Mouse (Mus musculus): ENCODE results near the gene Gnai2. TPM values are rescaled to one million over a fixed set of nuclear protein-coding genes. Genes with fewer than 3 reads are reported as not detected.
"Not testable (repeated sequence)": the region's sequence is repeated elsewhere in the genome, so short reads cannot be mapped to it uniquely, and the experiment has no call there.

Gnai2 gene
- polyA plus RNA-seq, 1 experiment from 2014 or later = 332 TPM

DNA sequence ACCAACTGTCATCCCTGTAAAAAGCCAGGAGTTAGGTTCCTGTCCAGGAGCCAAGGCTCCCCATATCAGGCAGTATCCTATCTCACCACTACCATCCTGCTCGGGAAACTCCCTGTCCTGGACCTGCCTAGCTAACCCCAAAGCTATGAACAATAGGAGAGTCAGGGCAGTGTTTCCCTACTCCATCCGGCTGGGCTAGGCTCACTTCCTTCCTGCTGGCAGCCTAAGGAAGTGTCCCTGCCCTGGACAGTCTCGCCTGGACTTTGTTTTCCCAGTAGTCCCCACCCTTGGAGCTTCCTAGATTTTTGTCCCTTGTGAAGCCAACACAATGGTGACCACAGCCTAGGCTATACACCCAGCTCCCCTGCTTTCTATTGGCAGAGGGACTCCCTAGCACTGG, 68.3 kb downstream of the Gnai2 start:
- Histone ChIP-seq H3K4me1 (replicated peaks) (peaks cover 60% of the 10 kb centered on the region), H3K9ac (no peak overlapping the region), H3K27me3 (no peaks in the 10 kb centered on the region), H3K4me2 (no peak overlapping the region), H3K36me3 (peaks cover 5% of the 10 kb centered on the region; the same call in 1 of the 2 replicates), H3K27ac (replicated peaks) (no peak overlapping the region; the same call in 1 of the 2 replicates), H3K4me3 (no peak overlapping the region), H3K9me3 (no peaks in the 10 kb centered on the region)
- ATAC-seq (ENCODE audit: low FRiP score, low read depth) = no peak
- WGBS = 64% methylated on average over 3 of the region's 3 CpGs

- no peaks in the 10 kb centered on the region for H3K27me3 ChIP-seq
- no peaks in the 10 kb centered on the region for H3K9me3 ChIP-seq
- H3K9ac ChIP-seq = no peak overlapping the region
- H3K4me1 ChIP-seq (replicated peaks) = peaks cover 53% of the 10 kb centered on the region
- no peak overlapping the region for H3K4me2 ChIP-seq
- WGBS = 63% methylated on average over 15 of the region's 15 CpGs
- no peak for ATAC-seq (ENCODE audit: low FRiP score, low read depth)
- no peak overlapping the region for H3K4me3 ChIP-seq
- 0 out of 2 replicates have a peak overlapping the region, but pooled peaks have one; percentile 16 for H3K27ac ChIP-seq (replicated peaks)
- peaks cover 12% of the 10 kb centered on the region; the same call in 1 of the 2 replicates for H3K36me3 ChIP-seq
Measured at GRCm38 (mm10) chr9:107566041-107566709, 69.0 kb downstream of the Gnai2 start.

GRCm38 (mm10) chr9:107565556-107565955, 69.6 kb downstream of the Gnai2 start:
- H3K4me1 ChIP-seq (replicated peaks) = peaks cover 47% of the 10 kb centered on the region
- peaks cover 18% of the 10 kb centered on the region for H3K36me3 ChIP-seq
- H3K4me2 ChIP-seq; H3K27ac ChIP-seq (replicated peaks); H3K9ac ChIP-seq; H3K9me3 ChIP-seq; H3K4me3 ChIP-seq; ATAC-seq (ENCODE audit: low FRiP score, low read depth); H3K27me3 ChIP-seq: not testable (repeated sequence)
- 50% methylated on average over 5 of the region's 5 CpGs for WGBS

Other genes with a start within 250 kb of the Gnai2 start
- gene Cacna2d2, start 235.8 kb downstream of the Gnai2 start, polyA plus RNA-seq (2015; fragmentation: Nextera tagmentation; extraction: Ambion mirVana) = 7.7 and 10.7 TPM in 2 replicates
- gene Tmem115, start 101.4 kb downstream of the Gnai2 start, polyA plus RNA-seq (2015; fragmentation: Nextera tagmentation; extraction: Ambion mirVana) = 48.1 and 48.5 TPM in 2 replicates
- 45.3 and 47.3 TPM in 2 replicates for gene Cyb561d2, start 93.2 kb downstream of the Gnai2 start, polyA plus RNA-seq (2015; fragmentation: Nextera tagmentation; extraction: Ambion mirVana)
- gene Nprl2, start 93.1 kb downstream of the Gnai2 start, polyA plus RNA-seq (2015; fragmentation: Nextera tagmentation; extraction: Ambion mirVana) = 69.2 and 70.2 TPM in 2 replicates
- gene Zmynd10, start 88.1 kb downstream of the Gnai2 start, polyA plus RNA-seq (2015; fragmentation: Nextera tagmentation; extraction: Ambion mirVana) = 3.4 and 4.3 TPM in 2 replicates
- gene Rassf1, start 83.8 kb downstream of the Gnai2 start, polyA plus RNA-seq (2015; fragmentation: Nextera tagmentation; extraction: Ambion mirVana) = 43.6 and 43.9 TPM in 2 replicates
- gene Tusc2, start 72.1 kb downstream of the Gnai2 start, polyA plus RNA-seq (2015; fragmentation: Nextera tagmentation; extraction: Ambion mirVana) = 119 and 129 TPM in 2 replicates
- gene Hyal2, start 67.4 kb downstream of the Gnai2 start, polyA plus RNA-seq (2015; fragmentation: Nextera tagmentation; extraction: Ambion mirVana) = 65.8 and 67.4 TPM in 2 replicates
- gene Hyal1, start 58.4 kb downstream of the Gnai2 start, polyA plus RNA-seq (2015; fragmentation: Nextera tagmentation; extraction: Ambion mirVana) = 7.5 and 8.4 TPM in 2 replicates
- gene Naa80, start 56.5 kb downstream of the Gnai2 start, polyA plus RNA-seq (2015; fragmentation: Nextera tagmentation; extraction: Ambion mirVana) = 17.6 and 19.5 TPM in 2 replicates
- gene Hyal3, start 54.5 kb downstream of the Gnai2 start, polyA plus RNA-seq (2015; fragmentation: Nextera tagmentation; extraction: Ambion mirVana) = 1.8 and 2.2 TPM in 2 replicates
- gene Ifrd2, start 47.7 kb downstream of the Gnai2 start, polyA plus RNA-seq (2015; fragmentation: Nextera tagmentation; extraction: Ambion mirVana) = 16.3 and 17.3 TPM in 2 replicates
- gene Sema3b, start 26.1 kb downstream of the Gnai2 start, polyA plus RNA-seq (2015; fragmentation: Nextera tagmentation; extraction: Ambion mirVana) = 4.6 and 5.1 TPM in 2 replicates
- 41.4 and 43.3 TPM in 2 replicates for gene Slc38a3, start 34.2 kb upstream of the Gnai2 start, polyA plus RNA-seq (2015; fragmentation: Nextera tagmentation; extraction: Ambion mirVana)
- 2.0 and 3.6 TPM in 2 replicates for gene Gnat1, start 44.3 kb upstream of the Gnai2 start, polyA plus RNA-seq (2015; fragmentation: Nextera tagmentation; extraction: Ambion mirVana)
- 14.0 and 18.5 TPM in 2 replicates for gene Sema3f, start 75.1 kb upstream of the Gnai2 start, polyA plus RNA-seq (2015; fragmentation: Nextera tagmentation; extraction: Ambion mirVana)
- gene Rbm5, start 135.6 kb upstream of the Gnai2 start, polyA plus RNA-seq (2015; fragmentation: Nextera tagmentation; extraction: Ambion mirVana) = 230 and 247 TPM in 2 replicates
- 94.5 and 97.0 TPM in 2 replicates for gene Rbm6, start 237.9 kb upstream of the Gnai2 start, polyA plus RNA-seq (2015; fragmentation: Nextera tagmentation; extraction: Ambion mirVana)